ENCODE assay signal across 32 mouse cellular contexts in the genomic region with DNA sequence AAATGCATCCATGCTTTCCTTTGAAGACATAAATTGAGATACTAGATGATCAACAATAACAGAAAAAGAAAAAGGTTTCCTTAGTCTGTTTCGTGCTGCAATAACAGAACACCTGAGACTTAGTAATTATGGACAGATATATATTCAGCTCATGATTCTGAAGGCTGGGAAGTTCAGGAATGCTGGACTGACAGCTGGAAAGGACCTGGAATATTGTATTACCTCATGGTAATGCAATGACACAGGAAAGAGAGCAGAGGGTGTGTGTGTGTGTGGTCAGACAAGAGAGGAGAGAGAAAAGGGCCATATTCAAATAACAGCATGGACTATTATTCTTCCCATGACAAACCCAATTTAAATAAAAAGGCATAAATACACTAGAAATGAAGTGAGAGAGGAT.
"Had no signal": no experiment of that assay in that cellular context is flagged by ENCODE, and none has a peak within 500 bp of the region (broad histone marks: within the 10 kb centered on the region; RNA-seq: fewer than 3 reads in every experiment).

No protein-coding gene starts in this region.

- H3K27ac ChIP-seq: limb, embryonic 10.5 days; limb, embryonic 12.5 days; limb, embryonic 13.5 days; limb, embryonic 15.5 days; liver, embryonic 12.5 days; liver, embryonic 13.5 days; liver, embryonic 14.5 days; liver, embryonic 15.5 days; lung, embryonic 15.5 days; macrophage; midbrain, embryonic 10.5 days; midbrain, embryonic 12.5 days; midbrain, embryonic 13.5 days; midbrain, embryonic 15.5 days; neural tube, embryonic 12.5 days had no signal

- H3K4me3 ChIP-seq: limb, embryonic 10.5 days; limb, embryonic 12.5 days; limb, embryonic 13.5 days; limb, embryonic 15.5 days; liver, embryonic 12.5 days; liver, embryonic 13.5 days; liver, embryonic 15.5 days; lung, embryonic 15.5 days; megakaryocyte, embryonic 14.5 days; midbrain, embryonic 10.5 days; midbrain, embryonic 12.5 days; midbrain, embryonic 13.5 days; midbrain, embryonic 15.5 days; myocyte; neural tube, embryonic 12.5 days had no signal

- ATAC-seq: liver, embryonic 12.5 days; liver, postnatal 0 days; lung, postnatal 0 days; midbrain, embryonic 13.5 days; midbrain, embryonic 15.5 days; midbrain, embryonic 16.5 days had no signal

- DNase-seq: left cerebral cortex, postnatal 4 days; liver; liver, embryonic 13.5 days; liver, postnatal 0 days; lung, adult 18-20 months; lung, adult 2 months; lung, embryonic 14.5 days; lung, postnatal 10 days; lung, postnatal 14 days; lung, postnatal 36 days; lung, postnatal 4 days; midbrain, embryonic 14.5 days had no signal

- H3K27me3 ChIP-seq: limb, embryonic 12.5 days; limb, embryonic 13.5 days; limb, embryonic 15.5 days; liver, embryonic 12.5 days; liver, embryonic 13.5 days; liver, embryonic 15.5 days; lung, embryonic 15.5 days; megakaryocyte, embryonic 14.5 days; midbrain, embryonic 12.5 days; midbrain, embryonic 13.5 days; midbrain, embryonic 15.5 days; neural tube, embryonic 12.5 days had no signal

- H3K9me3 ChIP-seq: limb, embryonic 10.5 days; limb, embryonic 13.5 days; limb, embryonic 15.5 days; liver, embryonic 12.5 days; liver, embryonic 13.5 days; liver, embryonic 15.5 days; lung, embryonic 15.5 days; midbrain, embryonic 10.5 days; midbrain, embryonic 12.5 days; midbrain, embryonic 13.5 days; midbrain, embryonic 15.5 days; neural tube, embryonic 12.5 days had no signal

- H3K36me3 ChIP-seq: limb, embryonic 10.5 days; limb, embryonic 12.5 days; limb, embryonic 13.5 days; limb, embryonic 15.5 days; liver, embryonic 12.5 days; liver, embryonic 13.5 days; liver, embryonic 15.5 days; lung, embryonic 15.5 days; midbrain, embryonic 10.5 days; midbrain, embryonic 12.5 days; midbrain, embryonic 13.5 days; midbrain, embryonic 15.5 days; neural tube, embryonic 12.5 days had no signal

- H3K4me2 ChIP-seq: limb, embryonic 12.5 days; limb, embryonic 13.5 days; limb, embryonic 15.5 days; liver, embryonic 11.5 days; liver, embryonic 12.5 days; liver, embryonic 13.5 days; liver, embryonic 15.5 days; lung, embryonic 14.5 days; lung, embryonic 15.5 days; midbrain, embryonic 11.5 days; midbrain, embryonic 12.5 days; midbrain, embryonic 13.5 days; midbrain, embryonic 15.5 days; neural tube, embryonic 12.5 days had no signal

- H3K9ac ChIP-seq: limb, embryonic 12.5 days; limb, embryonic 13.5 days; limb, embryonic 15.5 days; liver, embryonic 12.5 days; liver, embryonic 13.5 days; liver, embryonic 14.5 days; liver, embryonic 15.5 days; liver, postnatal 0 days; lung, embryonic 14.5 days; lung, embryonic 15.5 days; midbrain, embryonic 12.5 days; midbrain, embryonic 13.5 days; midbrain, embryonic 15.5 days; neural tube, embryonic 12.5 days had no signal

- H3K4me1 ChIP-seq: limb, embryonic 10.5 days; limb, embryonic 12.5 days; limb, embryonic 13.5 days; limb, embryonic 15.5 days; liver, embryonic 12.5 days; liver, embryonic 13.5 days; liver, embryonic 15.5 days; lung, embryonic 15.5 days; megakaryocyte, embryonic 14.5 days; midbrain, embryonic 10.5 days; midbrain, embryonic 12.5 days; midbrain, embryonic 13.5 days; midbrain, embryonic 15.5 days; neural tube, embryonic 12.5 days had no signal
